Mouse (Mus musculus): Measurements from ENCODE around the gene Tagln.

- TF ChIP-seq EP300 (IDR thresholded peaks at IDR 0.05; ENCODE audit: low read depth) (no peak), CTCF (IDR thresholded peaks at IDR 0.05; ENCODE audit: low read depth) (peak; percentile 35)
Observed at GRCm38 (mm10) chr9:45983676-45984408, 48.0 kb upstream of the Tagln start.

Measured in liver, embryonic 14.5 days (tissue).